Mouse (Mus musculus): ENCODE measurements at regions not wholly inside any gene's neighbourhood (a gene's known extent, or its start where the extent isn't known, plus 50 kb on each side); places are given as distances from the start of the nearest gene placed in this dataset.

- DNase-seq, result no peak
Observed at GRCm38 (mm10) chr17:7680658-7681057, 146.4 kb downstream of the Fndc1 start.

GRCm38 (mm10) chr17:7679786-7680185, 147.3 kb downstream of the Fndc1 start:
- DNase-seq, result no peak

- DNase-seq, result no peak
Observed at GRCm38 (mm10) chr17:7678898-7679297, 148.2 kb downstream of the Fndc1 start.

GRCm38 (mm10) chr17:7677796-7678195, 149.3 kb downstream of the Fndc1 start:
- no peak for DNase-seq

GRCm38 (mm10) chr17:7677301-7677700, 149.8 kb downstream of the Fndc1 start:
- no peak for DNase-seq

- no peak for DNase-seq
Observed at GRCm38 (mm10) chr17:7676776-7677175, 150.3 kb downstream of the Fndc1 start.

- DNase-seq, result no peak
Observed at GRCm38 (mm10) chr17:7674511-7674910, 152.6 kb downstream of the Fndc1 start.

GRCm38 (mm10) chr17:7667826-7668225, 159.3 kb downstream of the Fndc1 start:
- DNase-seq, result no peak

GRCm38 (mm10) chr17:7666781-7667398, 160.2 kb downstream of the Fndc1 start:
- no peak for DNase-seq

GRCm38 (mm10) chr17:7666207-7666606, 160.9 kb downstream of the Fndc1 start:
- peak in 1 of 2 experiments; percentile 16 for DNase-seq

- DNase-seq, result no peak
Observed at GRCm38 (mm10) chr17:7665686-7666085, 161.4 kb downstream of the Fndc1 start.

- peak; percentile 38 to 41 for DNase-seq
Observed at GRCm38 (mm10) chr17:7663896-7664880, 162.9 kb downstream of the Fndc1 start.

- DNase-seq, result no peak
Observed at GRCm38 (mm10) chr17:7656503-7656902, 170.6 kb downstream of the Fndc1 start.

GRCm38 (mm10) chr17:7655966-7656365, 171.1 kb downstream of the Fndc1 start:
- DNase-seq, result no peak

- DNase-seq, result no peak
Observed at GRCm38 (mm10) chr17:7654064-7654564, 173.0 kb downstream of the Fndc1 start.

GRCm38 (mm10) chr17:7652037-7652436, 175.1 kb downstream of the Fndc1 start:
- no peak for DNase-seq

- DNase-seq, result no peak
Observed at GRCm38 (mm10) chr17:7650417-7650816, 176.7 kb downstream of the Fndc1 start.

GRCm38 (mm10) chr17:7644857-7645481, 182.1 kb downstream of the Fndc1 start:
- no peak for DNase-seq

GRCm38 (mm10) chr17:7643640-7644039, 183.5 kb downstream of the Fndc1 start:
- DNase-seq, result no peak

- DNase-seq, result peak; percentile 55 to 60
Observed at GRCm38 (mm10) chr17:7642442-7642887, 184.6 kb downstream of the Fndc1 start.

GRCm38 (mm10) chr17:7634291-7634664, 192.8 kb downstream of the Fndc1 start:
- no peak for DNase-seq
